22 mouse cellular contexts compared by ENCODE assay signal in genomic region chr4:65223901-65224300, GRCm38 (mm10).
"Had no signal": no experiment of that assay in that cellular context is flagged by ENCODE, and none has a peak within 500 bp of the region (broad histone marks: within the 10 kb centered on the region; RNA-seq: fewer than 3 reads in every experiment).

No protein-coding gene starts in this region.

- H3K4me2 ChIP-seq: limb, embryonic 13.5 days; liver, embryonic 12.5 days; liver, embryonic 15.5 days; lung, embryonic 15.5 days; midbrain, embryonic 15.5 days; neural tube, embryonic 13.5 days; stomach, embryonic 15.5 days had no signal

- H3K9me3 ChIP-seq: limb, embryonic 10.5 days; limb, embryonic 13.5 days; liver, embryonic 12.5 days; liver, embryonic 15.5 days; lung, embryonic 15.5 days; megakaryocyte, embryonic 14.5 days; midbrain, embryonic 10.5 days; midbrain, embryonic 15.5 days; neural tube, embryonic 13.5 days; stomach, embryonic 15.5 days had no signal

- DNase-seq: kidney, adult 18-20 months; kidney, adult 9 months; kidney, postnatal 14 days; kidney, postnatal 4 days; liver; lung, adult 18-20 months; lung, postnatal 10 days; lung, postnatal 36 days; retina, postnatal 1 day; right cerebral cortex, postnatal 25 days; spleen, adult 18-20 months; thymus, postnatal 25 days had no signal

- H3K4me3 ChIP-seq: limb, embryonic 10.5 days; limb, embryonic 13.5 days; liver, embryonic 12.5 days; liver, embryonic 15.5 days; lung, embryonic 15.5 days; megakaryocyte, embryonic 14.5 days; midbrain, embryonic 10.5 days; midbrain, embryonic 15.5 days; neural tube, embryonic 13.5 days; stomach, embryonic 15.5 days had no signal

- H3K27me3 ChIP-seq: limb, embryonic 13.5 days; liver, embryonic 12.5 days; liver, embryonic 15.5 days; lung, embryonic 15.5 days; megakaryocyte, embryonic 14.5 days; midbrain, embryonic 15.5 days; neural tube, embryonic 13.5 days; stomach, embryonic 15.5 days had no signal

- H3K9ac ChIP-seq: limb, embryonic 13.5 days; liver, embryonic 12.5 days; liver, embryonic 15.5 days; lung, embryonic 15.5 days; midbrain, embryonic 15.5 days; neural tube, embryonic 13.5 days; stomach, embryonic 15.5 days had no signal

- H3K4me1 ChIP-seq: liver, embryonic 12.5 days; liver, embryonic 15.5 days; lung, embryonic 15.5 days; megakaryocyte, embryonic 14.5 days; midbrain, embryonic 10.5 days; midbrain, embryonic 15.5 days; neural tube, embryonic 13.5 days; stomach, embryonic 15.5 days had no signal

- ATAC-seq: liver, embryonic 12.5 days; midbrain, embryonic 15.5 days had no signal

- H3K36me3 ChIP-seq: limb, embryonic 10.5 days; limb, embryonic 13.5 days; liver, embryonic 12.5 days; liver, embryonic 15.5 days; lung, embryonic 15.5 days; midbrain, embryonic 10.5 days; midbrain, embryonic 15.5 days; neural tube, embryonic 13.5 days; stomach, embryonic 15.5 days had no signal

- H3K27ac ChIP-seq: limb, embryonic 10.5 days; limb, embryonic 13.5 days; liver, embryonic 12.5 days; liver, embryonic 15.5 days; lung, embryonic 15.5 days; midbrain, embryonic 10.5 days; midbrain, embryonic 15.5 days; neural tube, embryonic 13.5 days; stomach, embryonic 15.5 days had no signal
